Mouse (Mus musculus) thymus, postnatal 4 days (tissue): ENCODE measurements around the gene Sco2.
A peak's percentile ranks its signal among the peaks of the same experiment; 100 is the strongest.

Experiments
- DNase-seq: peaks from one replicate; pipeline ENCODE4 v3.0.0; 2021

The Sco2 gene

DNA sequence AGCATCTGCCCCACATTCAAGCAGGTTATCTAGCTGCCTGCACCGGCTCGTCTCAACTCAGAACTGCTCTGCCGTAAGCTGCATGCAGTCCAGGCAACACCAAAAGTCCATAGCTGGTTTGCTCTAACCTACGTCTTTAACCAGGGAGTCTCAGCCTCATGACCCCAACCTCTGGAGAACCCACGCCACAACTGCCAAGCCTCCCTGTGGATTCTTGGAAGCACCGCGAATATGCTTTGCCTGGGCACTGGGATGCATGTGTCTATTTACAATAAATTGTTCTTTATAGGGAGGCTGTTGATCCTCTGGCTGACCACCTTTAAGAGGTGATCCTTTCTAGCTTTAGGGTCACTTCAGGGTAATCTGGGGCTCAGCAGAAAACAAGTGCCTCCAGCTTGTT, 1.1 kb downstream of the Sco2 start:
- DNase-seq, result no peak

DNA sequence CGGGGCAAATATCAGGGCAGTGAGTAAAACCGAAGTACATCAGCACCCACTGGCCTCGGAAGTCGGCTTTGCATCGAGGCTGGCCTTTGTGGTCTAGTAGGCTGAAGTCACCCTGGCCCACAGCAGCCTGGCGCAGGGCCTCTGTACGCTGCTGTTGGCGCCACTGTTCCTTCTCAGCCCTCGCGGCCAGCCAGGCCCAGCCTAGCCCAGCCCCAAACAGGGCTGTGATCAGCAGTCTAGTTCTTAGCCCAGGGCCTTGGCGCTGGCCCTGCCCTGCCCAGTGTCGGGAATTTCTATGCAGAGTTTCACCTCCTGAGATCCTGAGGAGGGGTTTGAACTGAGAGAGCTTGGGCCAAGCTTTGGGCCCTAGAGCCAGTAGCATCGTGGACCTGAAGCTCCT, 1.6 kb downstream of the Sco2 start:
- no peak for DNase-seq

DNA sequence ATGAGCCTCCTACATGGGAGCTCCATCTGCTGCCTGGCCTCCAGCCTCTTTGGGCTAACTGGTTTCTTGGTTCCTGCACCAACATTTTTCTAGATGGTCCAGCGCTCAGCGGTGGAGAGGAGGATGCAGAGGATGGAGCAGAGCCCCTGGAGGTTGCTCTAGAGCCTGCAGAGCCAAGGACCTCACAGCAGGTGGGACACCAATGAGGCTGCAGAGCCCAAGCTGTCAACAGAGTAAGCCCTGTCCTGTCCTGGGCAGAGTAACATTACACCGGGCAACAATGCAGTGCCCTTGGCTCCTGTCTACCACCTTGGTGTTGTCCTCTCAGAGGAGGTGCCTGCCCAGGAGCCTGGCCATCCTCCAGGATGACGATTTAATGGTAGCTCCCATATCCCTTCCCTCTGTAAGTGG, 8.5 kb downstream of the Sco2 start:
- DNase-seq, result no peak

DNA sequence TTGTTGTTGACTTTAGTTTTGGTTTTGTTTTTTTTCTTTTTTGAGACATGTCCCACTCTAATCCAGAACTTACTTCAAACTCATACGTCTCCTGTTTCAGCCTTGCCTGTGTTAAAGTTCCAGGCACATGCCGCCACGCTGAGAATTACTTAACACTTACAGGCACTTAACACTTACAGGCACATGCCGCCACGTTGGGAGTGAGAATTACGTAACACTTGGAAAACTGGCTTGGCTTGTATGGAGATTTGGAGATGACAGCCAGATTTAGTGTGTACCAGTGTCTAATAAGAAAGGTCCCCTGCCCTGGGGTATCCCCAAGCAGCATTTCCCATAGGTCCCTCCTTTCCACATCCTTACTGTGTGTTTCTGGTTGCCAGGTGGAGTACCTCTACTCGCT, 10.6 kb downstream of the Sco2 start:
- no peak for DNase-seq

DNA sequence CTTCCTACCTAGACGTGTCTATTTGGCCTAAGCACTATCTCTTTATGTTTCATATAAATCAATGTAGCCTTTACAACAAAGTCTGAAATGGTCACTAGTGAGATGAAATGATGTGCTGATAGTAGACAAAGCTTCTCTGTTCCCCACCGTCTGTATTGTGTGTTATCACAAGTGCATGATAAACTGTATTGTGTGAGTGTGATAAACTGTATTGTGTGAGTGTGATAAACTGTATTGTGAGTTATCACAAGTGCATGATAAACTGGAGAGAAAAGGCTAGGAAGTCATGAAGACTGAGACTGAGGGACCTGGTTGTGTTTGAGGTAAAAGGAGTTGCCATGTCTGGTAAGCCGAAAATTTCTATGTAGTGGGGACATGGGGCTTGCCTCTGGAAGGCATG, 14.9 kb downstream of the Sco2 start:
- no peak for DNase-seq

DNA sequence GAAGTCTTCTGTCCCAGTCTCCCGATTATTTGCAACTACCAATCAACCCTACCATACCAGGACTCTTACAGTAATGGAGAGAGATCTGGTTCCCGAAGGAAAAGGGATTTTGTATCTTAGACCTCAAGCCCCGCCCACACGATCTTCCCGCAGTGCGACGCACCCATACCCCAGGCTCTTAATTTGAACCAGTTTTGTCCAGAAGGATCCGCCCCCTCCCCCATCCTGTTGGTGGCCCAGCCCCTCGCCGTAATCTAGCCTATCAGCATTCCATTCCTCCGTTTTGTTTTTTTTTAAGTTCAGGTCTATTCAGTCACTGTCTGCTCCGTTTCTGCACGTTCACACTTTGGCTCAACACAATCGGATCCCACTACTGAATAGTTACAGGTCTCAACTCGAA, 17.3 kb downstream of the Sco2 start:
- peak; percentile 87 for DNase-seq

DNA sequence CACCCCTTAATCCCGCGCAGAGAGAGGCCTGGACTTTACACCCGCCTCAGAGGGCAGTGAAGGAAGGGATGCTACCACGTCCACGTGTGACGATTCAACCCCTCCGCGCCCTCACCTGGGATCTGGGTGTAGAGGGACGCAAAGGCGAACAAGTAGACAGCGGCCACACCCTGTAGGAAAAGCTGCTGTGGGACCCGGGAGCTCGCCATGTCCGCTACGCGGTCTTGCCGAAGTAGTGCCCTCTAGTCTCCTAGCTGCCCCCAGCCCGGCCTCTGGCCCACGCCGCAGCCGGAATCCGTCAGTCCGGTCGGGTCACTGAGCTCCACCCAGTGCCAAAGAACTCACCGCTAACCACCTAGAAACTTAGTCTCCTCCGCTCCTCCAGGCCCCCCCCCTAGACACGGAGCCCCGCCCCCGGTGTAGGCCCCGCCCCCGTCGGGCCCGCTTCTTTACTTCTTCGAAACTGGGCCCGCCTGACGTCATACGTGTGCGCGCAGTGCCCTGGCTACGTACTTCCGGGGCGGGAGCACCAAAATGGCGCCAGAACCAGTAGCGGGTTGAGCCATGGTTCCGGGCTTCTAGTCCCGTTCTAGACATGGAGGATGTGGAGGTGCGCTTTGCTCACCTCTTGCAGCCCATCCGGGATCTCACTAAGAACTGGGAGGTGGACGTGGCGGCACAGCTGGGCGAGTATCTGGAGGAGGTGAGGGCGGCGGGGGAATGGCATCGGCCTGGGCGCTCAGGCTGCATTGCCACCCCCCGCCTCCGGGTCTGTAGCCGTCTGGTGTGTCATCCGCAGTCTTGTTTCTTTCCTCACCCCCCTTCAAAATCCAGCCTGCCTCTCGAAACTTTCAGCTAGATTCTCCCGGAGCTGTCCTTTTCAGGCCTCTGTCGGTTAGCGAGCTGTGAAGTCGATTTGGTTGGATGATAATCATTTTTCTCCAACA, 18.1 kb downstream of the Sco2 start, which contains the start of the genes Lmf2 and Ncaph2:
Lmf2 (minus strand) TSS at position 419 of the 947 bp plus-strand sequence.
Ncaph2 (plus strand) TSS at position 479 of the 947 bp plus-strand sequence.
- DNase-seq, result peak; percentile 98

DNA sequence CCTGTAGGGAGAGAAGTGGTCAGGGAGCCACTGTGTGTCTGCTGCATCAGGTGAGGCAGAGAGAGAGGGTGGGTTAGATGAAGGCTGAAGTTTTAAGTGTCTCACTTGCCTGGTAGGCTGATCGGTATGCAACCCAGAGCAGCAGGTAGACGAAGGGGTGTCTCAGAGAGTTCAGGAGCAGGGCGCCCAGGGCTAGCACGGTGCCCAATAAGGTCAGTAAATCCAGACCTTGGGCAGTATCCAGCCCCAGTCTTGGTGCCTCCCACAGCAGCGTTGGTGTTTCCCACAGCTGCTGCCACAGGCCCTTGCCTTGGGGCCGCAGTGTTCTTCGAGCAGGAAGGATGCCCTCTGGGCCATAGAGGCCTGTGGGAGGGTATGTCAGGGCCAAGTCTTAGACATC, 19.2 kb downstream of the Sco2 start:
- DNase-seq, result peak; percentile 35

DNA sequence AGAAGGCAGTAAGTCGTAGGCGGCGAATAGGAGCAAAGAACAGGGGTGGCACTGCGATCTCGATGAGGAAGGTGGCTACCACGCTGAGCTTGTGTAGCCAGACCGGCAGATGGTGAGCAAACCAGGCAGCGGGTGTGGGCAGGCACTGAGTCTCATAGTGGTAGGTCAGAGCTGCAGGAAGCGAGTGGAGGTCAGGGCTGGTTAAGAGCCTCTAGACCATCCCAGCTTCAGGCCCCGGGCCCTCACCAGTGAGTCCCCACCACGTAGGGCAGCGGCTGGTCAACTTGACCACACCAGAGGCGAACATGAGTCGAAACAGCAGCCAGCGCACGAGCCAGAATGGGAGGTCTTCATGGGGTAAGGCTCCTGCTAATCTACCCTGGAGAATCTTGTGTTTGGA, 19.8 kb downstream of the Sco2 start:
- no peak for DNase-seq

DNA sequence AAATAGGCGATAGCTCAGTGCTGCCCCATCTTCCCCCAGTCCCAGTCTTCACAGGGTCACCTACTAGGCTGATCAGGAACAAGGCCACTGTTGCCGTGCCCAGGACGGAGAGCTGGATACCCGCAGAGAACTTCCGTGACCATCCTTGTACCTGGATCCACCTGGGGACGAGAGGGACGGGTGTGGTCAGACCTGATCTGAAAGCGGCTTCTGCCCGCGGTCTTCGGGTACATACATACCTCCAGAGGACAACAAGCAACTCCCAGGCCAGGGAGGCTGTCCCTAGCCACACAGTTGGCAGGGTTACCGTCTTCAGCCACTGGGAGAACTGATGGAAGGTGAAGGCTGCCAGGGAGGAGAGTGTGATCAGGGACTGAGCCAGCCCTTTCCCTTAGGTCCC, 20.9 kb downstream of the Sco2 start:
- DNase-seq, result no peak

DNA sequence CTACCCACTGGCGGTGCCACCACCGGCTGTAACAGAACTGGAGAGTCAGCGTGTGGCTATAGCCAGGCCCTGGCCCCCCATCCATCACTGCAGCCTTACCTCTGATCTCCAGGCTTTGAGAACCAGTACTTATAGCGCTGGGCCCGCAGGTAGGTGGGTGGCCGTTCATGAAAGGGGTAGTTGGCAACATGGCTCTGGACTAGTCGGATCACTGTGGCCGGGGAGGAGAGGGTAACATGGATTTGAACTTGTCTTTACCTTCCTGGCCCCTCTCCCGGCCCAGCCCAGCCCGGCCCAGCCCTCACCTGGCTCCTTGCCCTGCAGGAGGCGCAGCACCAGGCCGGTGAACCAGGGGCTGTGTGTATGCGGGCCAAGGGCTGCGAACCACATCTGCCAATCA, 21.6 kb downstream of the Sco2 start:
- DNase-seq, result no peak

DNA sequence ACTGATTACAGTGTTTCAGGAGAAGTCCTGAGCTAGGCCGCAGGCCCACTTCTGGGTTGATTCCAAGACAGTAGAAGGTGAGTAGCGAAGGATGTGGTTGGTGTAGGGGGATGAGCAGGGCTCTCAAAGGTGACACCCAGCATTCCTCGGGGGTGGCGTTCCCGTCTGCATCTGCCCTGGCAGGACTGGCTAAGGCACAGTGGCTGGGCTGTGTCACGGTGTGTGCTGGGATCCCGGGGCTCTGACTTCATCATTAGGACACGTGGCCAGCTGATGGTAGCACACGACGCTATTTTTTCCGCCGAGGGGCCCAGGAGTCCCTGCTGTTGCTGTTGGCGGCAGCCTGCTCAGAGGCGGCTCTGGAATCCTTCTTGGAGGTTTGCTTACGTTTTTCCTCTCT, 22.3 kb downstream of the Sco2 start:
- DNase-seq, result no peak

DNA sequence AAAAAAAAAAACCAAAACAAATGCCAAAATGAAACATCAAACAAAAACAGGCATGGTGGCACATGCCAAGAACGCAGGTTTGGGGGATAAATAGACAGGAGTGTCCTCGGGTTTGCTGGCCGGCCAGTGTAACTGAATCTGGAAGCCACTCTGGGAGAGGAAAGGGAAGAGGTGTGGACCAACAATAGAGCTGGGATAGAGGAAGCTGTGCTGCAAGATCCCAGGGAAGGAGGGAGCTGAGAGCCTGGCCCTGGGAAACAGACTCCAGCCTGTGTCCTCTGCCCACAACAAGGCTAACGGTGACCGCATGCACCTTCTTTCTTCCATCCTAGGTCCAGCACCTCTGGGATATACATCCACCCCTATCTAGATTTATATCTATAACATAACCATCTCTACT, 23.2 kb downstream of the Sco2 start:
- DNase-seq, result no peak

DNA sequence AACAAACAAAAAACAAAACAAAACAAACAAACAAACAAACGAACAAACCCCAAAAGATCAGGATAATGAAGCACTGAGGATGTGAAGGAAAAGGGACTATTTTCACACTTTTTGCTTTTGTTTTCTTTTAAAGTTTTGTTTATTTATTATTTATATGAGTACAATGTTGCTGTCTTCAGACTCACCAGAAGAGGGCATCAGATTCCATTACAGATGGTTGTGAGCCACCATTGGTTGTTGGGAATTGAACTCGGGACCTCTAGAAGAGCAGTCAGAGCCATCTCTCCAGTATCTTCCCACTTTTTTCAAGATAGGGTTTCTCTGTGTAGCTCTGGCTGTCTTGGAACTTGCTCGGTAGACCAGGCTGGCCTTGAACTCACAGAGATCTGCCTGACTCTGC, 30.3 kb downstream of the Sco2 start:
- no peak for DNase-seq

DNA sequence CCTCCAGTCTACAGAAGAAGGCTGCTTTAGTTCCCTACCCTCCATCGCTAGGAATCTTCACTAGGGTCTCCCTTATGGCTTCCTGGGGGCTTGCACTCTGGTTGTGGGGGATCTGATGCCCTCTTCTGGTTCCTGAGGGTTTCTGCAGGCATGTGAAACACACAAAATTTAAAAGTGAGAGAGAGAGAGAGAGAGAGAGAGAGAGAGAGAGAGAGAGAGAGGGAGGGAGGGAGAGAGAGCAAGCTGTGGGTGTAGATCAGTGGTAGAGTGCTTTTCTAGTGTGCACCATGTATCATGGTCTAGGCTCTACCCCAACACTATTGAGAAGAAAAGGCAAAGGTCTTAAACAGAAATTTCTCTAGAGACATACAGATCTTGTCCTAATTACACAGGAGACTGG, 32.0 kb downstream of the Sco2 start:
- DNase-seq, result no peak

DNA sequence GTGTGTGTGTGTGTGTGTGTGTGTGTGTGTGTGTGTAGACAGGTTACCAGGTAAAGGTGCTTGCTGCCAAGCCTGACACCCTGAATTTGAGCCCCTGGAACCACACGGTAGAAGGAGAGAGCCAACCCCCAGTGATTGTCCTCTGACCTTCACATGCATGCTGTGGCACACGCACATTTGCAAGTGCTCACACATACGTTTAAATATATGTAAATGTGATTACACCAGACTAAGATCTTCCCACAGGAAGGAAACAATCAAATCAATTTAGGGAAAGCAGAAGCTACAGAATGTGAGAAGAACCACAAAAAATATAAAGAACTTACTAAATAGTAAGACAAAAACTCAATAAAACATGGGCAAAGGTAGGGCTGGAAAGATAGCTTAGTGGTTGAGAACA, 33.5 kb downstream of the Sco2 start:
- DNase-seq, result no peak

DNA sequence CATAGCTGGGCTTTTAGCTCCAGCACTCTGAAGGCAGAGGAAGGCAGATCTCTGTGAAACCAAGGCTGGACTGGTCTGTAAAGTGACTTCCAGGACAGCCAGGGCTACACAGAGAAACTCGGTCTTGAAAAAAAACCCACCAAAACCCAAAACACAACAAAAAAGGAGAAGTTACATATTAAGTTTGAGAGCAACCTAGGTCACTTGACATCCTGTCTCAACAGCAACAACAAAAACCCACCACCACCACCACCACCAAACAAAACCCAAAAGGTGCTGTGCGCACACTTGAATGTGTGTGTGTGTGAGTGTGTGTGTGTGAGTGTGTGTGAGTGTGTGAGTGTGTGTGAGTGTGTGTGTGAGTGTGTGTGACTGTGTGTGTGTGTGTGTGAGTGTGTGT, 34.0 kb downstream of the Sco2 start:
- DNase-seq, result no peak

DNA sequence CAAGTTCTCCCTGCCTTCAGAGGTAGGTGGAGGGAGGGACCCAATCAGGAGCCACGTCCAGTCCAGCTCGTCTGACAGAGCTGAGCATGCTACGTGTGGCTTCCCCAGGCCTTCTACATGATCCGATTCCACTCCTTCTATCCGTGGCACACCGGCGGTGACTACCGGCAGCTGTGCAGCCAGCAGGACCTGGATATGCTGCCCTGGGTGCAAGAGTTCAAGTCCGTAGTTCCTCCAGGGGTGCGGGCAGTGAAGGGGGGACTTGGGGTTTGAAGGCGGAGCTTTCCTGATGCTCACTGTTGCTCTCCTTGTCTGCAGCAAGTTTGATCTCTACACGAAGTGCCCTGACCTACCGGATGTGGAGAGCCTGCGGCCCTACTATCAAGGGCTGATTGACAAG, 37.2 kb downstream of the Sco2 start:
- DNase-seq, result no peak

DNA sequence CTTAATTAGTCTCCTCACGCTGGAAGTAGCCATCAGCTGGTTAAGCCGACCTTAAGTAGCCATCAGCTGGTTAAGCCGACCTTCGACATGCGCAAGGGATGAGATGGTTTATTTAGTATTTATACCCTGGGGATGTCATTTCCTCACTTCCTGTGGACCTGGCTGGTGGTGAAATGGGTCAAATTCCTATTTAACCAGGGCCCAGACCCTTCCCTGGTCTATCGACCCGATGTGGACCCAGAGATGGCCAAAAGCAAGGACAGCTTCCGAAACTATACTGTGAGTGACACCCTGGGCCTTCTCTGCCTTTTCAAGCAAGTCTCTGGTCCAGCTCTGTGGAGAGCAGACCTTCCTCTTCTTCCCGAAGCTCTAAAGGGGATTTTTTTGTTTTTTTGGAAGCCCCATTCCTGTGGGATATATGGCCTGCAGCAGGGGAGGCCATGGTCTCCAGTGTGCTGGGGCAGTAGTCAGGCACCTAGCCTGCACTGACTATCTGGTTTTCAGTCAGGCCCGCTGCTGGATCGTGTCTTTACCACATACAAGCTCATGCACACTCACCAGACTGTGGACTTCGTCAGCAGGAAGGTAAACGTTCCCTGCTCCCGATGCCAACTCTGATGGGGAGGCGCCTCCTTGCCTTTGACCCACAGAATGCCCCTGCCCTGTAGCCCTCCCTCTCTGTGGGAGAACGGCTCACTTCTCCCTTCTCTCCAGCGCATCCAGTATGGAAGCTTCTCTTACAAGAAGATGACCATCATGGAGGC, 38.7 kb downstream of the Sco2 start:
- DNase-seq, result no peak

DNA sequence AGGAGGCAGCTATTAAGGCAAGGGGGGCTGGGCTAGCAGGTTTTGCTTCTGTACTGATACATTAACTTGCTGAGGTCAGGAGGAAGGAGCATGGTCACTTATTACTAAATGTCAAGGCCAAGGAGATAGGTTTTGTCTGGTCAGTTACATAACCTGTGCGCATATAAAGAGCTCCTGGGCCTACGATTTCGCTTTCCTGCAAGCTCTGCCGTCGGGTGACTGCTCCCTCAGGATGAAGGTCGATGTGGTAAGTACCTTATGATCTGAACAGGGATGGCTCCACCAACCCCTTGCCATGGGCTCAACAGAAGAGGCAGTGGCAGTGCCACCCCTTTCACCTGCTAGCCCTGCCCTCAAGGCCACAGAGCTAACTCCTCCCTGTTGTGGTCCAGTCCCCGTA, 39.4 kb downstream of the Sco2 start, which contains the start of gene Miox:
Miox (plus strand) TSS at position 128 of the 400 bp plus-strand sequence.
- no peak for DNase-seq

DNA sequence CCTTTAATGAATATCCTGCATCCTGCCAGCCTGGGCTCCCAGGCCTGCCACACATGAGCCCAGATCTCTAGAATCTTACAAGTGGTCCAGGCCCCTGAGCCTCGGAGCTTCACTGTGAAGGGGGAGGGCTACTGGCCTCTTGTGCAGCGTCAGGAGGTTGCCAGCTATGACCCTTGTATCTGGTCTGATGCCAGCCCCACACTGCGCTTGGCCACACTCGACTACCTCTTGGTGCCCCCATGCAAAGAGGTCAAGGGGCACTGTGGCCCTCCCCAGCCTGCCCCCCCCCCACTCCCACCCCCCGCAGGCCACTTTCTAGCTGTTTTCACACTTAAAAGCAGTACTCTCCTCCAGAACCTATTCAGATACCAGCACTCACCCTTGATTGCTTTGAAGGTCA, 47.2 kb downstream of the Sco2 start:
- DNase-seq, result no peak

DNA sequence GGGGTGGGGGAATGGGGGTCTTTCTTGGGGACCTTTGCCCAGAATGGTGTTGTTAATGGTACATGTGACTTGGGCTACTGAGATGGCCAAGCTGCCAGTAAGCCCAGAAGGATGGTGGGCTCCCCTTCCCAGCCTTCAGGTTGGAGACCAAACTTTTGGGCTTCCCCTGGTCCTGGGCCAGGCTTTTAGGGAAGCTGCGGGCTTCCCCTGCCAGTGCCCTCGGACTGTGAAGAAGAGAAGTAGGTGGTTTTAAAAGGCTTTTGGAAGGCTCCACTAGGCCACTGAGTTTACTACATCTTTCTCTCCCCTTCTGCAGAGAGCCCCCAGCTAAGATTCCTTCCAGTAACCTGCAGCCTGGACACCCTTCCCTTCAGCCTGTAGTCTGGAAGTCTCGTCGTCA, 50.0 kb downstream of the Sco2 start:
- no peak for DNase-seq

DNA sequence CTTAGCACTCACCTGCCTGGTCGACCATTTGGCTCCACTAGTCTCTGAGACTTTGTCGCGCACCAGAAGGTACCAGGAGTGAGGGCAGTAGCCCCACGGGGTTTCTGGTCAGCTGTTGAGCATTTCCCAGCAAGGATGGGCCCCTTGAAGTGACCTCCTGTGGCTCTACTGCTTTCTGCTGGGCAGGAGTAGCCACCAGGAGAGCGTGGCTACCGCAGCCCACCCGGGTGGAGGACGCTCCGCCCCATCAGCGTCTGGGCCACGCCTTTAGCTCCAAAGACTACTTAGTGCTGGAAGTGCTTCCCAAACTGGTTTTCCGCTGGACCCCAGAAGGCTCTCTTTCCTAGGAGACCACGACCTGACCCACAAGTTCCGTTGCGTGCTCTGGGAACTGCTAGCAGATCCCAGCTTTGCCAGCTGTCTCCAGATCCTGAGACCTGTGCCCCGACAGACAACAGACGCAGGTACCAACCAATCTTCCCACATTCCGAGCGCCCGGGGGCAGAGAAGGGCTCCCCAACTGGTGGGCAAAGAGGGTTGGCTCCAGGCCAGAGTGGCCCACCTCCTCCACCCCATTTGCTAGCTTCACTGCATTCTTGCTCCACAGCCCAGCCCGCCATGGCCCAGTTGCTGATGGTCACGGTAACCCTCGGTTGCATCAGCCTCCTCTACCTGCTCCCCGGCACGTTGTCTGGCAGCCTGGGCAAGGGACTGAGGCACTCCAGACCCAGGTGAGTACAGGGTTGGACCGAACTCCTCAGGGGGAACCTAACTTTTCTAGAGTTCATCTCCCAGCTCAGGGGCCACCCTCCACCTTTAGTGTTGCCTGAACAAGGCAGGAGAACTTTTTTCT, 50.8 kb downstream of the Sco2 start, which contains the start of gene Adm2:
Adm2 (plus strand) TSS at position 51 of the 853 bp plus-strand sequence.
- DNase-seq, result no peak
